Mouse (Mus musculus) MN1 (cell line): Measurements from ENCODE around the gene Mcts2.

ENCODE experiments used
- DNase-seq: peaks from one replicate; pipeline ENCODE4 v3.0.0-alpha.2; 2016; ENCODE audit warnings: low spot score

Mcts2 gene

DNA sequence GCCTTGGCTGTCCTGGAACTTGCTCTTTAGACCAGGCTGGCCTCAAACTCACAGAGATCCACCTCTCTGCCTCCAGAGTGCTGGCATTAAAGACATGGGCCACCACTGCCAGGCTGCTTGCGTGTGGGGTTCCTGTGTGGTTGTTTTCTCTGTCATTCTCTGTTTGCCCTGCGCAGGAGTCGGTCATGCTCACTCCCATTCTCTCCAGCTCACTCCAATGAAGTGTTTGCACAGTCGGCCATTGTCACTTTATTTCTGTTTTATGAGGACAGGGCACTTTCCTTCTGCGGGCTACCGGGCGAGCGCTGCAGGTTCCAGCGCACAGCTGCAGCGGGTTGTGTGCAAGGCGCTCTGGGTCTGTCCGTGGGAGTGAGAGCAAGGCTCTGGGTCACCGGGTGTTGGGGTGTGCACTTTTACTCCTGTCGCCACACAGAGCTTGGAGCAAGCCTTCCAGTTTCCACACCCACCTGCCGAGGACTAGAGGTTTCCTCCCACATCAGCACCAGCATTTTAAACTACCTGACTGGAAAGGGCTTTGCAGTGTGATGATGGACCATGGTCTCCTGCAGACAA lies 38.4 kb downstream of the Mcts2 start:
- no peak for DNase-seq

DNA sequence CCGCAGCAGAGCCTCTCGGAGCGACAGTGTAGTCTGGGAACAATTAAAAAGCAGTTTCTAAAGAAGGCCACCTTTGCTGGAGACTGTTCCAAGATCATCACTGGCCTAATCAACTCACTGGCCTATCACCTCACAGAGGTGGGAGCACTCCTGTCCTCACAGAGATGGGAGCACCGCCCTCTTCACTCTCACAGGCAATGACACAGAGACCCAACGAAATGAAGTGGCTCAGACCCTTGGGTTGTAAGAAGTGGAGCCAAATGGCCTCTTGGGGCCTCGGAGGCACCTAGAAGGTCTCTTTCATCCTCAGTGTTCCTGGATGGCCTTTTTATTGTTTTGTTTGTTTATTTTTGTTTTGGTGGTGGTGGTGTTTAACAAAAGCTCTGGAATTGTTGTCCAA lies 39.4 kb downstream of the Mcts2 start:
- no peak for DNase-seq

DNA sequence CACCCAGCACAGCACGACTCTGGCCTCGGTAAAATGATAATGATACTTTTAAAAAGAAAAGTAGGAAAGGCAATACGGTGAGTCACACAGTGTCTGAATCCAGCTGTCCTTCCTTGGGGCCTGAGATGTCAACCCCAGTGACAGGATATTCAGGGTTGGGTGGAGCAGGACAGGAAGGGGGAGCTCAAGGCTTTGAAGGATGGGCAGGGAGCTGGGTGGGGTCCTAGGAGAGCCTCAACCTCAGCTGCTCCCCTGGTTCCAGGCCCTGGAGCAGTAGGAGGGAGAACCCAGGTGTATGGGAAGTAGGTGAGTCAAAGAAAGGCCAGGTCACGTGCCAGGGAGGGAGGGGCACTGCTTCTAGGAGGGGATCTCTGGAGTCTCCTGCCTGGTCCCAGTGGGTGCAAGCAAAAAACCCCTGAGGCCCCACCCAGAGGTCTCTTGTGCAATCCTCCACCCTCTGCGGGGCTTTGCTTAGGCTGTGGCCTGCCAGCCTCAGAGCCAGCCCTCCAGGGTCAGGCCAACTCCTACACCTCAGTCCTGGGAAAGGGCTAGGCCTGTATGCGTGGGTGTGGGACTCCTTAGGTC lies 40.0 kb downstream of the Mcts2 start:
- no peak for DNase-seq

DNA sequence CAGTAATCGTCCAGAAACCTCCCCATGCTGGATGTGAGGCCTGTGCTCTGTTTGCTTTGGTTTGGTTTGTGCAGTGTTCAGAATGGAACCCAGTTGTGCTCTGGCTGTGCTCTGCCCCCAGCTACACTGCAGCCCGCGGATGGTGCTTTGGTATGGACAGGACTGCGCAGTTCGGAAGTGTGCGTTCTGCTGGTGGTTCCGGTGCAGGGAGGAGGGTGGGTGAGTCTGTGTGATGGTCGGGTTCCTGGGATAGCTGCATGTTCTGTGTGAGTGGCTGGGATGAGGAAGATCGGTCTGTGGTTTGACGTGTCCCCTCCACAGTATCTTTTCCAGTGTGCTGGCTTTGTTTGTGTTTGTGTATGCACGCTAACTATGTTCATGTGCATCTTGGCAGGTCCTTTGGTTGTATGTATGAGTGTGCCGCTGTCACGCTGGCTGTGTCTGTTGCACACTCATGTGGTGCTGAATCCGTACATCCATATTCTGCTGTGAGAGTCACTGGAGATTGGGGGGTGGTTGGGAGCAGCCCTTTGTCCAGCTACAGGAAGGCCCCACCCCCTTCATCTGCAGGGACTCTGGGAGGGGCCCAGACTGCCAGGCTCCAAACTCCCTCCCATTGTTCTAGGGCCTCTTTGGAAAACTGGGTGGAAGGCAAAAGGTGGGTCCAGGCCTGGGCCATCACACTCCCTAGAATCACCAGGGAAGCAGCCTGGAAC lies 41.1 kb downstream of the Mcts2 start:
- DNase-seq, result no peak

DNA sequence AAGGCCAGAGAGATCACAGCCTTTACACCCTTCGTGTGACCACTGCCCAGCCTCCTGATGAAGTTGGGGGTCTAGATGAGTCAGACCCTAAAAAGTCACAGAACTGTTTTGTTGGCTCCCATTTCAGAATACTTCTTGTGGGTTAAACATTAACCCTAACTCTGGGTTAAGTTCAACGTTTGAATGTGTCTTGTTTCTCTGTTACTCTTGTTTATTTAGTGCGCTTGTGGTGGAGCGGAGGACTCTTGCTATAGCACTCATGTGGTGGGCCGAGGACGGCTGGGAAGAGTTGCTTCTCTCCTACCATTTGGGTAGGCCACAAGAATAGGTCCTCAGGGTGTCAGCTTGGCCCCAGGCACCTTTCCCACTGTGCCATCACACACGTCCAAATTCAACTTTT lies 41.8 kb downstream of the Mcts2 start:
- DNase-seq, result no peak

DNA sequence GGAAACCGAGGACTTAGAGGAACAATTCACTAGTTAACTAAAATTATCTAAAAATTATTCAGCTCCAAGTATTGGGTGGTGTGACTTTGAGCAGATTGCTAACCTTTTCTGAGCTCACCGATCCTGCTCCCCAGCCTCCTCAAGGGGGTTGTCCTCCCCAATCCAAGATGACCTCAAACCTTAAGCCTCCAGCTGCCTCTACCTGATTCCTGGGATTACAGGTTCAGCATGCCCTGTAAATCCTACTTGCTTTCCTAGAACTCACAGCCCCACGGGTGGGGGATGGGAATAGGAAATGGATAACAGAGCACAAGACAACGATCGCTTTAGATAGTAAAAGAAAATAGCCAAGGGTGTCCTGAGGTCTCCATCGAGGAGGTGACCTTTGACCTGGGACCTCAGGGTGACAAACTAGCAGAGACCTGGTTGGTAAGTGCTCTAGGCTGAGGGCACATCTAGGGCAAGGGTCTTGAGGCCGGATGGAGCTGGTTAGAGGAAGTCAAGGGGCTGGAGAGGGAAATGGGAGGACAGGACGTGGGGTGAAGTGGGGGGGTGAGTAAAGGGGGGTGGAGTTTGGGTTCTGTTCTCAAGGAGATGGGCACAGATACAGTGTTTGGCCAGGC lies 42.3 kb downstream of the Mcts2 start:
- DNase-seq, result no peak

DNA sequence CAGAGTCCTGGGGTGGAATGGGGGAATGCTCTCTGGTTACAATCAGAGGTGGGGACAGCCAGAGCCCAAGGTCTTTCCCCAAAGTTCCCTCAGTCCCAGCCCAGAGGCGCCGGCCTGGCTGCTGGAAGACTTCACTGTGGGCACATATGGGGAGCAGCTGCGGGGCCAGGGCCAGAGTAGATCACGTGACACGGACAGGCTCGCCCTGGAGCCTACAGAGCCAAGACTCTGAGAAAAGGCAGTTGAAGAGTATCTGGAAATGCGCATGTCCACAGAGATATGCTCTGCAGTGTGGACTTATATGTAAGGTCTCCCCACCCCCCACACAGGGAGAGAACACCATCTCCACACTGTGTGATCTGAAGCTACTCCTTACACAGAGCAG lies 42.8 kb downstream of the Mcts2 start:
- peak; percentile 57 for DNase-seq

DNA sequence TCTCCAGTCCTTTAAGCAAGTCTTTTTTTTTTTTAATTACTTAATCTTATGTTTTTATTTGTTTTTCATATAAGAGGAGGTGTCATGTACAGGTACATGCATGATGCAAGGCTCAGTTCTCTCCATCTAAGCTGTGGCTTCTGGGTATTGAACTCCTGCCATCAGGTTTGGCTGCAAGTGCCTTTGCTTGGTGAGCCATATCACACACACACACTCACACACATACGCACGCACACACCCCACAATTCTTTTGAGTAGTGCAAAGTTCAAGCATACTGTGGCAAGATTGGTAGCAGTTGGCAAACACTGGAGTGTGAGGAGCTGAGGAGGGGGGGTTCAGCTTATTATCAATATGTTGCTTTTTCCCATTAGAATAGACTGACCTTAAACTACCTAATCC lies 46.4 kb downstream of the Mcts2 start:
- no peak for DNase-seq

DNA sequence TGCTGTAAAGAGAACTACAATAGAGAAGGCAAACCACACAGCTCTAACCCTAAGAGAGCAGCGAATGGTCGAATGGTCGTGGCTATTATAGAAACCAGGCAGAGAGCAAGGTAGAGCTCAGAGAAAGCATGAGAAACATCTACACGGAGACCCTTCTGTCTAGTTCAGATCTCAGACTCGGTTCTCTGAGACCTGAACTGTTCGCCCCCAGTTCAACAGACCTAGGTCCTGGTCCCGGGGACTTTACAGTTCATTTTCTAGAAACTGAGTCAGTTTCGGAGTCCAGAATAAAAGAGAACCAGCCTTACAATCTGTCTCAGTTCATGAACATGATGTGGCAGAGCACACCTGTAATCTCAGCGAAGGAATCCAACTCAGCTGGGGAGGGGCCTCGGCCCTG lies 47.7 kb downstream of the Mcts2 start:
- DNase-seq, result no peak

DNA sequence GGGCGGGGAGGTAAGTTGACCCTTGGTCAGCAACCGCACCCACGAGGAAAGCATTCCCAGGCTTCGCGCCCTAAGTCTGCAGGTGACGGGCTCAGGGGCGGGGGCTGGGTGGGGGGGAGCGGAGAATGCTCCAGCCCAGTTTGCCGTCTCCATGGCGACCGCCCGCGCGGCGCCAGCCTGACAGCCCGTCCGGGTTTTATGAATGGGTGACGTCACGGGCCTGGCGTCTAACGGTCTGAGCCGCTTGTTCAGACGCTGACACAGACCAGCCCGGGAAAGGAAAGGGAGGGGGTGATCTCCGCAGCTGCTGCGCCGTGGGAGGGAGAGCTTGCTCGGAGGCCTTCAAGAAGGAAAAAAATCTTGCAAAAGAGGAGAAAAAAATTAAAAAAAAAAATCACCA lies 48.1 kb downstream of the Mcts2 start:
- DNase-seq, result peak; percentile 94

DNA sequence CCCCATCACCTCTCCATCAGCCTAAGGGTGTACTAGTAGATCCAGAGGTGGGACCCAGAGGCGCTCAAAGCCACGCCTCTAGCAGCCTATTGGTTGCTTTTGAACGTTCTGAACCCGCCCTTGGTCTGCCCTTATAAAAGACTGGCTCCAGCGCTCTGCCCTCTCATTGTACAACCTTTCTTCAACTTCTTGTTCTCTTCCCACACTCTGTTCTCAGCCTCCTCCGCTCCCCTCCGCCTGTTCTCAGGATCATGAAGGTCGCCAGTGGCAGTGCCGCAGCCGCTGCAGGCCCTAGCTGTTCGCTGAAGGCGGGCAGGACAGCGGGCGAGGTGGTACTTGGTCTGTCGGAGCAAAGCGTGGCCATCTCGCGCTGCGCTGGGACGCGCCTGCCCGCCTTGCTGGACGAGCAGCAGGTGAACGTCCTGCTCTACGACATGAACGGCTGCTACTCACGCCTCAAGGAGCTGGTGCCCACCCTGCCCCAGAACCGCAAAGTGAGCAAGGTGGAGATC lies 49.3 kb downstream of the Mcts2 start, which contains the start of gene Id1:
Gene Id1, plus strand, starts transcription at position 162 of the 512 bp plus-strand sequence.
- DNase-seq, result peak; percentile 92

DNA sequence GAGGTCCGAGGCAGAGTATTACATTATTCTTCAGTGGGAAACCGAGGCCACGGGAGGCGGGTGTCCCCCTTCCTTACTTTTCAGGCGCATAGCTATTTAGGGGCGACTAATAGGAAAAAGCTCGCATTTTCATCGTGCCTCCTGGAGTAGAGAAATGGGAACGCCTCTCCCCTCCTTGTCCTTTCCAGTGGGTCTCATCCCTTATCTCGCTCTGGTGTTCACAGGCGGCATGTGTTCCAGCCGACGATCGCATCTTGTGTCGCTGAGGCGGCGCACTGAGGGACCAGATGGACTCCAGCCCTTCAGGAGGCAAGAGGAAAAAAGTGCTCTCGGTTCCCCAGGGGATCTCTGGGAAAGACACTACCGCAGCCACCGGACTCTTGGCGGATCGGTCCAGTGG lies 49.9 kb downstream of the Mcts2 start:
- peak; percentile 82 for DNase-seq
